Mouse (Mus musculus): ENCODE measurements around the gene Bend3.

Bend3 gene

DNA sequence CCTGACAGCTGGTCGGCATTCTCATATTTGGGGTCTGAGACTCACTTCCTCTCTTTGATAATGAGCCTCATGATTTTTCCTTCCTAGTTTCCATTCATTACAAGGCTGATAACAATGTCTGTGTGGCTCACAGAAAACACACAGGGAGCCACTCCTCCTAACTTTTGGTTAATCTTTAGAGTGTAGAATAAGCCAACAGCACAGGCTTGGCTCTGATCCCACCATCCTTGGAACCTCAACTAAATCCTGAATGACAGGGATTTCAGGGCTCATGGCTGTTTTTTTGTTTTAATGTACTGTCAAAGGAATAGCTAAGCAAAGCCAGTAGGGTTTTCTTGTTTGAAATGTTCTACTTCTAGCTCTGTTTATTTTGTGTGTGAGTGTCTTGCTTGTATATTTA lies 55.8 kb downstream of the Bend3 start:
- in situ Hi-C loops (cut with MseI, MboI): no loop called here

DNA sequence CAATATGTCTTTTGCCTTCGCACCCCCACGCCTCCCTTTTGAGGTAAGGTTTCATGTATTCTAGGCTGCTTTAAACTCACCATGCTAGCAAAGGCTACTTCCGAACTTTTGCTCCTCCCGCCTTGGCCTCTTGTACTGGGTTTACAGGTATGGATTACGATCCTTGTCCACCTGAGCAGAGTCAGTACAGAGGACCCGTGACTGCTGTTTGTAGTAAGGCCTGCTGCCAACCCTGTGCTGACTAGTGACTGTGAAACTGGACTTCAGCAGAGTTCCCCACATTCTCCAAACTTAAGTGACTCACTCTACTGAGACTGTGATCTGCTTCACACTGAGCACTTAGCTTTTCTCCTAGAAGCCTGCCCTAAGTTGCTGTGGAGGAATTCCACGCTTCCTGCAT lies 59.0 kb downstream of the Bend3 start:
- in situ Hi-C loops (cut with MseI, MboI): no loop called here

DNA sequence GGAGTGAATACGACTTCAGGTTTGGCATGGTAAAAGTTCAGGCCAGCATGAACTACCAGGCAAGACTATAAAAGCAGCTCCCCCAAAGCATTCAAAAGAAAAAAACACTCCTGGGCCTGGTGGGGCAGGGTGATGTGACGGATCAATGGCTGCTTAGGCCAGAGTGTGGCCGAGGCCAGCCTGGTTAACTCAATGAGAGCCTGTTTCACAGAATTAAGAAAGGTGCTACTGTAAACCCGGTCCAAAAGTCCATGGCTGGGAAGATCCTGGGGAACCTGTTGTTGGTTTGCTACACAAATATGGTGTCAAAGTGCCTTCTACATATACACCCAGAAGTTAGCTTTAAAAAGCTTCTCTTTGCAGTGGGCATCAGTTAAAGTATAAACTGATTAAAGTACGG lies 60.2 kb downstream of the Bend3 start:
- in situ Hi-C loops (cut with MseI, MboI): no loop called here

DNA sequence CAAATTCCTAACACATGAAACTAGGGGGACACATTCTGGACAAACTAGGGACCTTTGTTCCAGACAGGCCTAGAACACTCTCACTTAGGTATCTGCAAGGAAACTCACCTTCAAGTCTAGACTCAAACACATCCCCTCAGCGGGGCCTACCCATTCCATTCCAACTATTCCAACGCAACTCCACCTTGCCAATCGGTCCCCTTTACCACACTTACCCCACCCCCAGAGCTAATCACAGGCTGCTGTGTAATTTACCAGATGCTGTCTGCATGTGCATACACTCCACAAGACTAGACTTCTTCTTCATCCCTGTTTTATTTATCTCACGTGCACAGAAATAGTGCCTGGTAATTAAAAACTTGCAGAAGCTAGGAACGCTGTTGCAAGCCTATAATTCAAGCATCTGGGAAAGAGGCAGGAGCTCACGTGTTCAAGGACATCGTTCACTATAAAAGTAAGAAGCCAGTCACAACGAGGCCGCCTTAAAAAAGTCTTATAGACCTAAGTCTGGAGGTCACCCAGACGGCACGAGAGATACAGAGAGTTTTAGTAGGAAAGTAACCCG lies 61.2 kb downstream of the Bend3 start:
- in situ Hi-C loops (cut with MseI, MboI): no loop called here

DNA sequence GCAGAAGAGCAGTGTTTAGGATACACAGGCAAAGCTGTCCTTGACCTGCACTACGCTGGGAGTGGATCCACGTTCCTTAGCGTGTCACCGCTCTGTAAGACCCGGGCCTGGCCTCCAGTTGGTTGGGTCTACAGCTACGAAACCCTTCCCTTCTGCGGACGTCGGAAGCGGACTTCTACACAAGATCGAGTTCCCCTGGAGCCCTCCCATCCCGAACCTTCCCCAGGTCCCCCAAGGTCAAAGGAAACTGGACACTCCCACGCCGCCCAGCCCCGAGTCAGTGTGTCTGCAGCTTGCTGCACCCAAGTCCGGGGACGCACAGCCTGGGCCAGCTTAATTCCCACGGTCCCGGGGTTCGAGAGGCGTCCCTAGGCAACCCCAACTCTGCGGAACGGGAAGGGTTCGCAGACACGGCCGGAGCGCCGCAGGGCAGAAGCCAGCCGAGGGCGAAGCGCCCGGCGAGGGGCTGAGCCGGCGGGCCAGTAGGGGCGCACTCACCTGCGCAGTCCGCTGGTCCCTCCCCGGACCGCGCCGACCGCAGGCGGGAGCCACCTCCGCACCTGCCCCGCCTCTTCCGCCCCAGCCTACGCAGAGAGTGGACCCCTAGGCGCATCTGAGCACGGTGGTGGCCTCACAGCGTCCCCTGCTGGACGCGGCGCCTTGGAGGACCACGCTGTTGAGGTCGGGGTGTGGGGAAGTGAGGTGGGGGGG lies 62.0 kb downstream of the Bend3 start, which contains the start of gene 1700021F05Rik:
Gene 1700021F05Rik (minus strand): TSS at position 553 of the 711 bp plus-strand sequence.
- in situ Hi-C loops (cut with MseI, MboI): no loop called here

DNA sequence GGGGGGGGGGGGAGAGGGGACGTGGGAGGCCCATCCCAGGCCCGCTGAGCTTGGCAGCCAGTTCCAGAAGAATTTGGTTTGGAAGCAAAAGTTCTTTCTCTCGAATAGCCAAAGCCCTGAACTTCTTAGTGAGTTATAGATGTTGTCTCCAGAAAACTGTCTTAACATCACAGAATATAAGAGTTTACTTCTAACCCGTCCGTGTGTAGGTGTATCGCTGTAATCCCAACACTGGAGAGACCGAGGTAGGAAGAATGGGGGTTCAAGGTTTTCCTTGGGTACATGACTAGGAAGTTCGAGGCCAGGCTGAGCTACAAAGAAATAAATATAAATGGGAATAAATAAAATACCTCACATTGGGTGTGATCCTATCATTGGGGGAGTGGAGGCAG lies 62.5 kb downstream of the Bend3 start:
- in situ Hi-C loops (cut with MseI, MboI): no loop called here

DNA sequence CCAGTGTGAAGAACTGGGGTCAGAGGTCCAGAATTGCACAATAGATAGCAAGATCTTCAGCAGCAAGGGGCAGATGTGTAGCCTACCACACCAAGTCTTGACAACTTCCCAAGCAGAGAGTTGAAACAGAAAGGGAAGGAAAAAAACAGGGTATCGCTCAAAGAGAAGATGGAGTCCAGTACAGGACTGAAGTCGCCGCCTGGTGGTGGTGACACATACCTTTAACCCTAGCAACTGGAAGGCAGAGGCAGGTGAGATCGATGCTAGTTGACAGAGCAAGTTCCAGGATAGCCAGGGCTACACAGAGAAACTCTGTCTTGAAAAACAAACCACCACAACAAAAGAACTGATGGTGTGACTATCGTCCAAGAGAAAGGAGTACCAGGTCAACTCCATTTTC lies 70.8 kb downstream of the Bend3 start:
- in situ Hi-C loops (cut with MseI, MboI): no loop called here

DNA sequence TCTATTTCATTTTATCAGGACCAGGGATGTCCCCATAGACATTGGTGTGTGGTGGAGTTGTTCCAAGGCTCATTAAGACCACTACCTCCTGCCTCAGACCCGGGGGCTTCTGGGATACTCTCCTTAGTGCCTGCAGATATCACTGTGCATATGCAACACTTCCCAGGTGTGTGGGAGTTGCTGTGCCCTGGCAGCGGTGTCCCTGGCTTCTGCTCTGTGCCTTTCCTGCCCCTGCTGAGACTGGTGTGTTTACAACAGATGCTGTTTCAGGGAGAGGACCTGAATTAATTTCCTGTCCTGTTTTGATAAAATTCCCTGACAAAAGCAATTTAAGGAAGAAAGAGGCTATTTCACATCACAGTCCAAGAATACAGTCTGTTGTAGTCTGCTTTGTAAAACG lies 72.3 kb downstream of the Bend3 start:
- in situ Hi-C loops (cut with MseI, MboI): no loop called here

DNA sequence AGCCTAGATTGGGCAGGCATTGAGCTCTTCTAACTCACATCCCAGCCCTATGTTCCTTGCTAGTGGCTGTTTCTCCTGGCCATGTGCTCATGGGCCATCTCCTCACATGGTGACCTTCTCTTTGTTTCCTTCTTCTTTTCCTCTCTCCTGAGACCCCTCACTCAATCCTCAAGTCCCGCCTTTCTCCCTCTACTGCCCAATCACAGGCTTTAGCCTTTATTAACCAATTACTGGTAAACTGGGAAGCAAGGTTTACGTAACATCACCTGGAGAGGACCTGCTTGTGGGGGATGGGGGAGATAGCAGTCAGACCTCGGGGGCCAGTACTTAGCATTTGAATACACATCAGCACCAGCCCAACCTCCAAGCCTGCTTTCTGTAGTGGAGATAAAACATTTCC lies 72.8 kb downstream of the Bend3 start:
- in situ Hi-C loops (cut with MseI, MboI): no loop called here

DNA sequence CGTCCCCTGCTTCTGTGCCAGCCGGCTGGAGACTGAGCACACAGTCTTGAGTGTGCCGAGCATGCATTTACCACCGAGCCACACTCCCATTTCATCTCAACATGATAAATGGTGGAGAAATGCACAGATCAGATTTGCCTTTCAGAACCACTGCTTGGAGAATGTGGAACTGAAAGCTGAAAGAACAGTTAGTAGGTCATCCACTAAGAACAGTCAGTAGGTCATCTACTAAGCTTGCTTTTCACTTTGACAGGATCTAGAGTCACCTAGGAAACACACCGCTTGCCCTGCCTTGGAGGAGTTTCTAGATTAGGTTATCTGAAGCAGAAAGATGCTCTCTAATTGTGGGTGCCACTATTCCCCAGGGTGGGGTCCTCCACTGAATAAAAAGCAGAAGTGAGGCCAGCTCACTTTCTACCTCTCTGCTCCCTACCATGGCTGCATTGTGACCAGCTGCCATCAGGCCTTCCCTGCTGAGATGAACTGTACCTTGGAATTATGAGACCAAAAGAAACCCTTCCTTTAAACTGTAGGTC lies 79.1 kb downstream of the Bend3 start:
- in situ Hi-C loops (cut with MseI, MboI): no loop called here

DNA sequence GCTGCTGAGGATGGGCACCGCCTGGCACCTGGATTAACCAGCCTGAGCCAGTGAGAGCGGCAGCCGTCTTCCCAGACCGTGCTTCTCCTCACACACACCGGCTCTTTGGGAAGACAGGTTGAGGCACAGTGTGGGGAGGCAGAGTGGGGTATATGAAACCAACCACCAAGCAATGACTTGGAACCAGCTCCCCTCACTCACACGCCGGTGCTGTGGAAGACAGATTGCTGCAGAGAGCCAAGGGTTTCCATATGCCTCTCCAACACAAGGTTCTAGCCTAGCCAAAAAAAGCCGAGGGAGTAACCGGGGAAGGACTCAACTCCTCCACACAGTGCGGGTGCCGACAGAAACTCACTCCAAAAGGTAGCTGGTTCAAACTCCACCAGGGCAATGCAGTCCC lies 80.7 kb downstream of the Bend3 start:
- in situ Hi-C loops (cut with MseI, MboI): no loop called here

DNA sequence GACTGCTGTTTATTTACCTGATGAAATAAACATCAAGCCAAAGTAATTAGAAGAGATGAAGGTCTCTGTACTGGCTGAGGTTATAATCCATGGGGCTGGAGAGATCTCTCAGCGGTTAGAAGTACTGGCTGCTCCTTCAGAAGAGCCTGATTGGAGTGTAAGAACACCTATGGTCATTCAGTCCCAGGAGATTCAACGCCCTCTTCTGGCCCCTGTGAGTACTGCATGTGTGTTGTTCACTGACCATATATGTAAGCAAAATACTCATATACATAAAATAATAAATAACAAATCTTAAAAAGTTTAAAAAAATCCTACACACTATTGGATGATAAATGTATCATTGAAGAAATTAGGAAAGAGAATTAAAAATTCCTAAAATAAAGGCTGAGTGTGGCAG lies 82.1 kb downstream of the Bend3 start:
- in situ Hi-C loops (cut with MseI, MboI): no loop called here

DNA sequence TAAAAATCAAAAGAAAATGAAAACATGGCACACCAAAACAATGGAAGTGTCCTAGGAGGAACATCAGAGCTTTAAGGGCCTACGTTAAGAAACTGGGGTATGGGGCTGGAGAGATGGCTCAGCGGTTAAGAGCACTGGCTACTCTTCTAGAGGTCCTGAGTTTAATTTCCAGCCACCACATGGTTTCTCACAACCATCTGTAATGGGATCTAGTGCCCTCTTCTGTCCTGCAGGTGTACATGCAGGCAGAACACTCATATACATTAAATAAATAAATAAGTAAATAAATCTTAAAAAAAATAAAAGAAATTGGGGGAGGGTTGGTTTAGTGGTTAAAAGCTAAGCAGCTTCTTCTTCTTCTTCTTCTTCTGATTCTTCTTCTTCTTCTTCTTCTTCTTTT lies 82.7 kb downstream of the Bend3 start:
- in situ Hi-C loops (cut with MseI, MboI): no loop called here
